Mouse (Mus musculus) c-Kit-positive CD71-negative TER-119-negative erythroid progenitor cells, embryonic 14.5 days (primary cell): Measurements from ENCODE around the gene Itpripl1.
"Not testable (repeated sequence)": the region's sequence is repeated elsewhere in the genome, so short reads cannot be mapped to it uniquely, and the experiment has no call there.

Experiments
- DNase-seq: peaks from one replicate; pipeline ENCODE4 v3.0.0-alpha.2; 2013; ENCODE audit warnings: low read depth

The Itpripl1 gene

DNA sequence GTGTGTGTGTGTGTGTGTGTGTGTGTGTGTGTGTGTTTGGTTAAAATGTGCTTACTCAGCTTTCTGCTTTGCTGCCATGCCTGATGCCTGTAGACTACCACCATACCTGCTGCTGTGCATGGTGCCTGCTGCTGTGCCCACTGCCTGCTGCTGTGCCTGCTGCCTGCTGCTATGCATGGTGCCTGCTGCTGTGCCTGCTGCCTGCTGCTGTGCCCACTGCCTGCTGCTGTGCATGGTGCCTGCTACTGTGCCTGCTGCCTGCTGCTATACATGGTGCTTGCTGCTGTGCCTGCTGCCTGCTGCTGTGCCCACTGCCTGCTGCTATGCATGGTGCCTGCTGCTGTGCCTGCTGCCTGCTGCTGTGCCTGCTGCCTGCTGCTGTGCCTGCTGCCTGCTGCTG lies 53.1 kb downstream of the Itpripl1 start:
- DNase-seq: not testable (repeated sequence)
